Mouse (Mus musculus) MEL (cell line): ENCODE measurements around the gene Synrg.

Source experiments
- CTCF ChIP-seq, 3 experiments: IDR thresholded peaks in 2 of 3; conservative IDR thresholded peaks in 1 of 3; 2 replicates each; pipeline ENCODE4 v1.5.1; 2011 to 2012; ENCODE audit warnings: low read length in 3 of 3, low read depth in 2 of 3, mild to moderate bottlenecking in 2 of 3, improper control_type of control experiment in 1 of 3, inconsistent platforms in 1 of 3, mixed read lengths in 1 of 3, moderate library complexity in 1 of 3; ENCODE audit not compliant: control insufficient read depth in 1 of 3, insufficient read depth in 1 of 3, poor library complexity in 1 of 3, severe bottlenecking in 1 of 3
- GATA1 ChIP-seq: IDR thresholded peaks from 2 replicates; pipeline ENCODE4 v1.6.1; 2011; ENCODE audit warnings: low read depth, low read length, improper control_type of control experiment
- ZKSCAN1 ChIP-seq: IDR thresholded peaks from 2 replicates; pipeline ENCODE4 v1.6.1; 2012; ENCODE audit warnings: low read depth, mild to moderate bottlenecking, inconsistent platforms, low read length, improper control_type of control experiment, moderate library complexity

DNA sequence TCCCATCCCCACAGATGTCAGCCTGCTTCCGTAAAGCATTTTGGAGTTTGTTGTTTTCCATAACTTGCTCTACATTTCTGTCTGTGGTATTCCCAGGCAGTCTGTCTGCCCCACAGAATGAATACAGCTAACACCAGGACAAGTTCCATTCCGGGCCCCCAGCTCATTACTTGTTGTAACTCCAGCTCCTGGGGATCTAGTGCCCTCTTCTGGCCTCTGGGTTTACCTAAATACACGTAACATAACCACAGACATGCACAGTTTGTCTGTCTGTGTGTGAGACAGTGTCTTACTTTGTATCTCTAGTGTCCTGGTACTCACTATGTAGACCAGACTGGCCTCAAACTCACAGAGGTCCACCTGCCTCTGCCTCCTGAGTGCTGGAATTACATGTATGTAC, 37.0 kb downstream of the Synrg start:
- TF ChIP-seq ZKSCAN1 = no peak
- no peak for TF ChIP-seq GATA1
- peak; percentile 7 to 41 (median 28); a peak in 4 of 6 replicates for TF ChIP-seq CTCF (IDR thresholded peaks at IDR 0.05 in 2 of 3, conservative IDR thresholded peaks at IDR 0.05 in 1 of 3; ENCODE audit: control insufficient read depth in 1 of 3, insufficient read depth in 1 of 3, low read depth in 2 of 3, low read length in 3 of 3, poor library complexity in 1 of 3, severe bottlenecking in 1 of 3)
